Mouse (Mus musculus) regulatory T cell (primary cell): ENCODE data around the gene Slc25a26.

Source experiments
- in situ Hi-C: fragments of 300-600 bp; cut with MboI, MseI; formaldehyde crosslinking; loops from one replicate; pipeline ENCODE4 v1.15.1; 2025; ENCODE audit warnings: high pct_unique_total_duplicates

Gene Slc25a26

DNA sequence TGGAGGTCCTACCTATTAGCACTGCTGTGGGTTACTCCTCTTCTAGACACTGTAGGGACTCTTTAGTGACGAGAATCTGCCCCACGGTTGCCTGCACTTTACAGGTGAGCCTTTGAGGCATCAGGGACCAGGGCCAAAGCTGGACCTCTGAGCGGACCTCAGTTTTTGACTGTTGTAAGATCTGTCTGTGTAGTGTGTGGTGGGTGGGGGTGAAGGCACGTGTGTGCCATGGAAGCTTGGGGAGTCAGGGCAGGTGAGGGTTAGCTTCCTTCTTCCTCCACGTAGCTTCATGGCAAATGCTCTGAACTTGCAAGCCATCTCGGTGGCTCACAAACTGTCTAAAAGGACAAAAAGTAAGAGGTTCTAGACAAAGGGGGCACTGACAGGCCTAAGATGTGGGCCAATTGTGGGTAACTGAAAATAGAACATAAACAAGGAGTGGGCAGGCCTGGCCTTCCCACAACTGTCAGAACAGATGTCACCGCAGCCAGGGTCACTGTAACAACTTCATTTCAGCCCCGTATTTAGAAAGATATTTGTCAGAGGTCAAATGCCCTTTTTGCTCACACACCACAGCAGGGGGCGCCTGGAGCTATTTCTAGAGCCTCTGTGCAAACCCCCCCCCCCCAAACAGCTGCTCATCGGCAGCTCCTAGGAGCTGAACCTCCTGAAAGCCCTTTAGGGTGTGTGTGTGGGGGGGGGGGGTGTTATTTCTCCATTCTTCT lies 96.8 kb downstream of the Slc25a26 start:
- in situ Hi-C loops, result loop anchor here (5.0 kb wide), 1 partner anchor 75 kb away; no protein-coding TSS in a partner anchor

DNA sequence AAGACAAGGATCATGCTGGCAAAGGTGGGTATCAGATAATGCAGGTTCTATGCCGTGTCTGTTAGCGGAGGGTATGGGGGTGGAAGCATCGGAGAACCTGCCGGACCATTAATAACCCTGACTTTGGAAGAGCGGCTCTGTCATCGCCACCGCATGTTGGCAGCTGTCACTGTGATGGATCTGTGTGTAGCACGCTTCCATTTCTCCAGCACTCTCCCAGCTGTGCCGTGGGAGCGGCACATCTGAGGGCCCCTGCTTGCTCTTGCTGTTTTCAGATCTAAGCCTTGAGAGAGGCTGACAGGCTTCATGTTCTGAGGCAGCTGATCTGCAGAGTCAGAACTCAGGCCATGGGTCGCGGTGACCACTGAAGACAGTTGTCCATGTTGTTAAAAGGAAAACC lies 98.3 kb downstream of the Slc25a26 start:
- in situ Hi-C loops, result loop anchor here (5.0 kb wide), 1 partner anchor 76 kb away; no protein-coding TSS in a partner anchor

DNA sequence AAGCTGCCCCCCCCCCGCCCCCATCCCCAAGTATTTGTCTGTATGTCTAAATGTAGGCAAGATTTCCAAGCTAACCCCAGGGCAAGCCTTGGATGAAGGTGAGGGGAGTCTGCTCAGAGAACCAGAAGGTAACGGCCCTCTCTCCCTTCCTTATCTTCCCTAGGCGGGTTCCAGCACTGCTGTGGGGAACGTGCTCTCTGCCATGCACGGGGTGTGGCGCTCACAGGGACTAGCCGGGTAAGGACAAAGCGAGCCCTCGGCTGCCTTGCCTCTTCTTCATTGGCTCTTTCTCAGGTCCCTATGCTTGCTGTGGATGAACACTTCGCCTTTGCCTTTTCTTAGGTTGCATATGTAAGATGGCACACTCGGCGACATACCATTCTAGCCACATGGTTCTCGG lies 98.9 kb downstream of the Slc25a26 start:
- in situ Hi-C loops, result loop anchor here (5.0 kb wide), 1 partner anchor 77 kb away; no protein-coding TSS in a partner anchor

DNA sequence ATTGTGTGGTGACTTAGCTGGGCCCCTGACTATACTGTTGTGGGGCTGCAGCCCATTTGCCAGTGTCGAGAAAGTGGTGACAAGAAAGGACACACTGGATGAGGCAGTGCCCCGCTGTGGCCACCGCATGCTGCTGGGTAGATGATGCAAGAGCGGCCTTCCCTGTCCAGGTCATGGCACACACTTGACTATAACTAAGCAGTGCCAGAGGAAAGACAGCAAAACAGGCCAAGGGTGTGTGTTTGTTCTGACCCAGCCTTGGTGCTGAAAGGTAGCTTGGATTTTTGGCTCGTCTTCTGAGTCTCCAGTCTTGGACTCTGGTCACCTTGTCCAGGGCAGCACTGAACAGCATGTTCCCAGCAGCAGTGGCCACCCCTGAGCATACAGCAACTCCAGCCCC lies 101.0 kb downstream of the Slc25a26 start:
- in situ Hi-C loops, result no loop called here

DNA sequence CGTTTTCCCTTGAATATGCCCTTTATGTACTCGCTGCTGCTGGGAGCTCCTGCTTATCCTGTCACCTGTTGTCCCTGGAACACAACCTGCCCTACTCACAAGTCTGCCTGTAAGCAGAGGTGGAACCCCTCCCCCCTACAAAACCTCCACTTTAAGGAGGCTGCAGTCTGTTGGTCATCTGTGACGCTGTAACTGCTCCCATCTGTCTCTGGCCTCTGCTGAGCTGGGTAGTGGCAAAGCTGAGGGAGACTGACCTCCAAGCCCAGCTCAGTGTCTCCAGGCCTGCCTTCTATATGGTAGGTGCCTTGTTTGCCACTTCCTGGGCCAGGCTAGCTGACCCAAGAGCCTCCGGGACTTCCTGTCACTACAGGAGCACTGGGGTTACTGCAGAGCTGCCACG lies 101.7 kb downstream of the Slc25a26 start:
- in situ Hi-C loops, result no loop called here

DNA sequence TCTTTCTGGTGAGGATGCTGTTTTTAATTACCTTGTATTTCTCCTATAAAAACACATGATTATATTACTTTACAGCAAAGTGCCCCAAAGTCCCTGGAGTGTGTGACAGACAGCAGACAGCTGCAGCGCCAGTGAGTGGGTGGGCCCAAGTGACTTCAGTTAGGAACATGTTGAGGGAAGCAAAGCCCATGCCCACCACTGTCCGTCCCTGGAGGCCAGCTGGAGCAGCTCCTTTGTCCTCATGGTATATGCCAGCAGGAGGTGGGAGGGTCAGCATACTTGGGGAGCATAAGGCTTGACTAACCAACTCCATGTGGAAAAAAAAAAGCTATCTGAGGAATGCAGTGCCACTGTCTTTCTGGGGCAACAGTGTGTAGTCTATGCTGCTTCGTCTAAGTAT lies 103.9 kb downstream of the Slc25a26 start:
- in situ Hi-C loops, result no loop called here

DNA sequence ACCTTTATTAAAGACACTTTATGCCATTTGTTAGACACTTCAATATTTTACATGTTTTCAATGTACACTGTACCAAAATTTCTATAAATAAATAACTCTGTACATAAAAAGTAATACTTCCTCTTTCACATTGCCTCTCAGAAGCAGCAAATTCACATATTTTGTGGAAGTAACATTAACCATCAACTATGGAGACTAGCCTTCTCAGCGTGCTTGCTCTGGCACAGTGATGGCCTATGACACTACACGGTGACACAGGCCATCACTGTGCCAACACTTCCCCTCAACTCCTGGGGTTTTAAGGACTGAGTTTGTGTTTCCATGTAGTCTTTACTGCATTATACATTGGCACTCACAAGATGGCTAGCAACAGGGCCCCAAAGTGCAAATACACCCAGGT lies 104.4 kb downstream of the Slc25a26 start:
- in situ Hi-C loops, result no loop called here

DNA sequence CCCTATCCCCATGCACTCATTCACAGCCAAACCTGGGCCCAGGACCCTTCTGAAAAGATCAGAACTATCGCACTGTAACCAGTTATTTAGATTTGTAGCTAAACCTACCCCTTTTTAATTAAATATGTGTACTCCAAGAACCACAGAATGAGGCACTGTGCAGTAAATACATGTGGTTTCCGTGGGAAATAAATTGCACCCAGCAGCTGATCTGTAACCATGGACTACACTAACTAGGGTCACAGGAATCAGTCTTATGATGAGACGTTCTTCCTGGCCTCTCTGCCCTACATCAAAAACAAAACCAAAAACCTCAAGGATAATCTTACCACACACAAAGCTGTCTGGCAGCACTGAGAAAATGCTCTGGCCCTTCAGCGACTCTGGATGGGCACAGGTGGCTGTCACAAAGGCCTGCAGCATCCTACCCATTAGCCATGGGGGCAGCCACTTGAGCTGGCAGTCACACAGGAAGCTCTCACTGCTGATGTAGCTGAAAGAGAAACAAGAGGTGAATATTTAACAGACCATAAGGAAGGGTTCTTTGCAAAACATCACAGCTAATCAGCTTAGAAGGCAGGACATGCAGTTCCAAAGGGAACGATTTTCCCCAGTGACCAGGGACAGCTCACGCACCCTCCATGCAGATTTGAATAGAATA lies 113.2 kb downstream of the Slc25a26 start:
- in situ Hi-C loops, result loop anchor here (5.0 kb wide), 1 partner anchor 349 kb away; no protein-coding TSS in a partner anchor

DNA sequence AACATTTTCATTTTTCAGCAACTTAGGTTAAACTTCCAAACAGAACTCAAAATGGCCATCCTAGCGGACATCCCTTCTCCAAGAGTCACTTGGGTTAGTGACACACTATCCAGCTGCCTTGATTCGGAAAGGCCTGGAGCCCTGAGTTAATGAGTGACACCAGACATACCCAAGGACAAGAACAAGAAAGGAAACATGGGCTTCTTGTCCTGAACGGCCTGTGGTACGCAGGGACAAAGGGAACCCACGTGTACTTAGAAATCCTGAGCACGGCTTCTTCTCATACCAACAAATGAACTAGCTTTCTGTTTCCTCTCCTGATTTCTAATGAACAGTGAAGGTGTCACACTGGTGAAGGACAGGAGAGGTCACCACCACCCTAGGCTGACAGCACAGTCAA lies 114.2 kb downstream of the Slc25a26 start:
- in situ Hi-C loops, result loop anchor here (5.0 kb wide), 1 partner anchor 348 kb away; no protein-coding TSS in a partner anchor

DNA sequence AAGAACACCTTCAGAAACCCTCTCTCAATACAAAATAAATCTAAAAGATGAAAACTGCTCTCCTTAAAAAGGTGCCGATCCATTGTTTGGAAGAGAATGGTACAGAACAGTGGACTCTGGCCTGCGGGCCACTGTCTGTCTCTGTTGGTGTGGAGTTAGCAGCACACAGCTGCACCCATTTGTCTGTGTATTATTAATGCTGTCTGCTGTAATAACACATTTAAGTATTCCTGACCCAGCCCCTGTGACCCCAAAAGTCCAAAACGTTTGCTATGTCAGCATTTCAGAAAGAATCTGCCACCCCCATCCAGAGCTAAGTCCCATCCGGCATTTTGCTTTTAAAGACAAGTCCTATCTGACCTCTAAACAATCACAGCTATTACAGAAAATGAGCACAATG lies 115.8 kb downstream of the Slc25a26 start:
- in situ Hi-C loops, result loop anchor here (5.0 kb wide), 1 partner anchor 156 kb away; no protein-coding TSS in a partner anchor

DNA sequence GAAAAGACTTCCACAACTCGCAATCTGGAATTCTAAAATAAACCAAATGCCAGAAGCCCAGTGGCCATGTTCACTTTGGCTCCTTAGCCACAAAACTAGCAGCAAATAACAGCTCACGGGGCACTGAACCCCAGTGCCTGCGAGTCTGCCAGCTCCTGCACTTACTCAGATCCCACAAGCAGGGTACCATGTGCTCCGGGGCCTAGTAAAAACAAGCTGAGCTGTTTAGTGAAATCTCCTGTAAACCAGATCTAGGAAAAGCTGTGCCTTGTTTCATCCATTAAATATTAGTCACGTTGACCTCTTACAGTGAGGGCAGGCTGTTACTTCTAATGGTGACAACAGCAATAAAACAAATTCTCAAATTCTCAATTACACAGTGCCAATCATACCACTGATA lies 118.5 kb downstream of the Slc25a26 start:
- in situ Hi-C loops, result loop anchor here (5.0 kb wide), 1 partner anchor 154 kb away; no protein-coding TSS in a partner anchor

DNA sequence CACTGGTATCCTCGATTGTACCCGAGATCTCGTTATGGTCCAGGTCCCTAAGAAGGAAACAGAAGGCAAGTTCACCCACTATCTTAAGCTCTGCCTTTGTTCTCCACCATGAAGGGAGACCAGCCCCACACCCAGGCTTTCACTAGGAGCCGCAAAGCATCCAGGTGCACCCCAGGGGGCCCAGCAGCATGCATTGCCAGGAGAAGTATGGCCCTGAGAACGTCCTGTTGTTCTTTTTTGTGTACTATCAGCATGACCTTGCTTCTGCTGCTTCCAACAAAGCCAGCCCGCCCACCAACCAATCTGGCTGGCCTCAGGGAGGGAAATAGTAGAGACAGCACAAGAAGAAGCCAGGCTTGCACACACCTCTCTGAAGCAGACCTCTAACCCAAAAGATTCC lies 120.2 kb downstream of the Slc25a26 start:
- in situ Hi-C loops, result no loop called here

DNA sequence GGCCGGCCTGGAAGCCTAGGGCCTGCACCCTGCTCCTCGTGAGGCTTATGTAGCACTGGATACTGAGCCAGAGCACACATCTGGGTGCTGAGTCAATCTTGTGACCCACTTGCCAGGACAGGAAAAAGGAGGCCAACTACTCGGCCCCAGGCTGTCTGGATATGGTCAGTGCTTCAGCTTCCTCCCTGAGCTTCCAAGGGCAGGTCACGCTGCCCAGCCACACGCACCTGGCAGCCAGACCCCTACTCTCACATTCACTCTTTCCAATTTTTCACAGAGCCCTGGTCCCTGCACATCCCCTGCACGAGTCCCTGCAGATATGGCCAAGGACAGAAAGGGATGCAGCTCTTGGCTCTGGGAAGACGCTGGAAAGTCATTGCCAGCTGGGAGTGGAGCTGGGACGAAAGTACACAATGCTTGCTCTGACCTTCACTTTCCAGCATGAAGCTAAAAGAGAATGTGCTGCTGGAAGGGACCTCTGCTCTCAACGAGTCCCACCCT lies 120.7 kb downstream of the Slc25a26 start:
- in situ Hi-C loops, result no loop called here

DNA sequence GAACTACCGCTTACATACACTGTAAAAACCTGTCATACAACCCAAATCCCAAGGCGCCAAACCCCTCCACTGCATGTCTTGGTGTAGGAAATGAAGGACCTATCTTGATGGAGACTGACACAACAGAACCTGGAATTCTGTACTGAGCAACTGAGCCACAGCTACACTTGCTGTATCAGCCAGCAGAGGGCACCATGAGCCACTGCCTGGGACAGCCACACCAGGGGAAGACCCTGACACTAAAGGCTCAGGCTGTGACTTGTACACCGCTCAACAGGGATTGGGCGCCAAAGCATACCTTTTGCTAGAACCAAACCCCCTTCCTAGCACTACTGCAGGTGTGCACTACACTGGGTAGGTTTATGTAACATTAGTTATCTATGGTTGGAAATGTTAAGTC lies 122.9 kb downstream of the Slc25a26 start:
- in situ Hi-C loops, result no loop called here

DNA sequence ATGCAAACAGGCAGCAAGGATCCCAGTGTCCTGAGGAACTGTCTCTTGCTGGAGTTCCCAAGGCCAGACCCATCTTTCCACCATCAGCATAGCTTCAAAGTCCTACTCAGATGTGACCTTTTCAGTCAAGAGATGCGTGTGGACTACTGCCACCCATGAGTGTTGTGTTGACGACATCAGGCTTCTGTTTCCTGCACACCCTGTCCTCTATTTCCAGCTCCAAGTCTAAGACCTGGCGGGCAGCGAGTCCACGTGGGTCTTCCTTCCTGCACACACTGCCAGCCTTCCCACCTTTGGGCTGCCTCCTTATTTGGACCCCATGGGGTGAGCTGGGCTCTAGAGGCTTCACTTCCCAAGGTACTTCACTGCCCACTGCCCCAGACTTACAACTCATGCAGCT lies 124.4 kb downstream of the Slc25a26 start:
- in situ Hi-C loops, result no loop called here

DNA sequence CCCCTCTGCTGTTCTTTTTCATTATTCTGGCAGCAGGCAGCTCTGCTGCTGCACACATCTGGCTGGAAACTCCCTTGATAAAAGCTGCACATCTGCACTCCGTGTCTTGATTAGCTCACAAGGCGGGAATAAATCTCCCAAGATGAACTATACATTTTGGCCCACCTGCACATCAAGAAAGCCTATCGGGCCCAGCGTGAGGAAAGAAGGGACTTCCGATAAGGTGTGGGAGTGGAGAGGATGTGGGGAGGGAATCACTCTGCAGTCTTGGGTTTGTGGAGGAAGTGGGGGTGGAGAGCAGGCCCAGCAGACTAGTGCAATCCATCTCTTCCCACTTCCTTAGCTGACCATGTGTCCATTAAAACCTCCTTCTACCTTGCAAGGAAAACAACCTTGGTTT lies 125.8 kb downstream of the Slc25a26 start:
- in situ Hi-C loops, result no loop called here

DNA sequence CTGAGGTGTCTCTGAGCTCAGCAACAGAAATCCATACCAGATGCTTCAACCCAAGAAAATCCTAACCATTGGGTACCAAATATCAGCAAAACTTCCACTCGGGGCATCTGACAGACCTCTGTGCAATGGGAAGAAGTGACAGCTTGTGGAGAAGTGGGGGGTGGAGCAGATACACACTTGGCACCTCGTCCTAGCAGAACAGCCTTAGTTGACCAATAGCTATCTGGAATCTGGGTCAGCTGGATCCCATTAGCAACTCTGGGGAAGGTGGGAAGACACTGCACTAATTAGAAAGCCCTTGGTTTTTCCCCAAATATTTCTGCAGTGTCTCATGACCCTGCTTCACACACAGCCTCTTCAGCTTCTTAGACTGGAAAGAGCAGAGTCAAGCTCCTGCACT lies 126.7 kb downstream of the Slc25a26 start:
- in situ Hi-C loops, result no loop called here

DNA sequence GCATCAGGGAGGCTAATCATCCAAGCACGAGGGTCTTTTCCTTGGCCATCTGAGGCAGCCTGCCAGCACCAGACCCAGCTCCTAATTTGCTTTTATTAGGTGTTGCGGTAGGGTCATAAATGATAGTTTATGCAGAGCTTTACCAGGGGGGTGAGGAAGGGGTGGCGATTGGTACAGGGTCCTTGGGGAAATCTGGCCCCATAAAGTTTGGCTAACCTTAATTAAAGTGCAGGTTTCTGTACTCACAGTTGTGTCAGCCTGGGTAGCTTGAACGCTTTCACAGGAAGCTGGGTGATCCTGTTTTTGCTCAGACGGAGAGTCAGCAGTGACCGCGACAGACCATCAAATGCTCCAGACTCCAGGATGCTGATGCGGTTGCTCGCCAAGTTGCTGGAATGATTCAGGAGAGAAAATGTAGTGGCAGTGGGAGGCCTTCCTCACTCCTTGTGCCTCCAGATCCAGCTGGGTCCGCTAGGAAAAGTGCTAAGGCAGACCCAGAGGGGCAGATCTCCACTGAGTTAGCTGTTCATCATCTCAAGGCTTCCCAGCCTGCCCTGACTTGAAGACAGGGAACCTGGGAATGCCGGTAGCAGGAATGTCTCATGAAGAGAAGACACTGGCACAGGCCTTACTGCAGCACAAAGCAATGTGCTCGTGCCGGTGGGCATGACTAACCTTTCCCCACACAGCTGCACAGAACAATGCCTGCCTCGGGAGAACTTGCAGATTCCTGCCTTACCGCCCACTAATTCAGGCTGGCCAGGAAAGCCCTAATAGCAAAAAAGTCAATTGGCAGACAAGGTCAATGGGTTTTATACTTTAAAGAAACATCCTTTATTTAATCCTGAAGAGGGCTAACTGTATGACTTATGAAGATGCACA lies 127.8 kb downstream of the Slc25a26 start:
- in situ Hi-C loops, result no loop called here

DNA sequence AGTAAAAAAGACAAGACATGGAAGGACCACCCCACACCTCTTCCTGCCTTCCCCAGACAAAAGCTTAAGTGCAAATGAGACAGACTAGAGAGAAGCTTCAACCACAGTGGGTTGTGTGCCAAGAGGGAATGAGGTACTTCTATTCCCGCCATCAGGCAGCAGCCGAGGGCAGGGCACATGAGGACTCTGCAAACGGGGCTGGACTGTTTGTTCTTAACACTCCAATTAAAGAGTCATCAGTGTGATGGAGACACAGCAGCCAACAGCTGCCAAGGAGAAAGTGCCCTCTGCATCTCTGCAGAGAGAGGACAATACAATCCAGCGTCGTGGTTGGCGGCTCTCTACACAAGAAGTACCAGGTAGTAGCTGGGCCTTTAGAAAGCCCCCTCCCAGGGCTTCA lies 128.7 kb downstream of the Slc25a26 start:
- in situ Hi-C loops, result no loop called here

DNA sequence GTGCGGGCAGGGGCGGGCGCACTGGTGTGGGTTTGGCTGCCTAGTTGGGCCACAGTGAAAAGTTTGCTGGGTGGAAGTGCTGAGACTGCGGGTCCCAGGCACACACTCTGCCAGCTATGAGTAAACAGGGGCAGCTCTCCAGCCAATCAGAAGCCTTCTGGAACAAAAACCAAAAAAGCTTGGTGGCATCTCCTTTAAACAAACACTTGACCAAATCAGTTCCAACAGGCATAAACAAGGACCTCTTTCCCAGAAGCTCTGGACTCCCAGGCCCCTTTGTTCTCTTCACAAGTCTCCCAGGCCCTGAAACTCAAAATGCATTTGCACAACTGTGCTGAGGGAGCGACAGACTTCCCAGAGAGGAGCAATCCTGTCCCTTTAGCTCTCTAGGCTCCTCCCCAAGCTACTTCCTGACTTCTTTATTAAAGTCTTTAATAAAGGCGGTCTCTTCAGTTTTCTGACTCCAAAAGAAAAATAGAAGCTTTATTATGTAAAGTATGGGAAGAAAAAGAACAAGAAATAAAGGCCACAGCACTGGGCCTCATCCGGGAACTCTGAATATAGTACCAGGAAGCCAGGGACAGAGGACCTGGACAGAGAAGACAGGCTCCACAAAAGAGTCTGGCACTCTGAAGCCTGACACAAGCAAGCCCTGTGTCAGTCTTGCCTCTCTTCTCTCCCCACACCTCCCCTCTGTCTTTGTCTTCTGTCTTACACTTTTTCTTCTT lies 131.1 kb downstream of the Slc25a26 start:
- in situ Hi-C loops, result loop anchor here (10.0 kb wide), 1 partner anchor 54 kb away; no protein-coding TSS in a partner anchor

DNA sequence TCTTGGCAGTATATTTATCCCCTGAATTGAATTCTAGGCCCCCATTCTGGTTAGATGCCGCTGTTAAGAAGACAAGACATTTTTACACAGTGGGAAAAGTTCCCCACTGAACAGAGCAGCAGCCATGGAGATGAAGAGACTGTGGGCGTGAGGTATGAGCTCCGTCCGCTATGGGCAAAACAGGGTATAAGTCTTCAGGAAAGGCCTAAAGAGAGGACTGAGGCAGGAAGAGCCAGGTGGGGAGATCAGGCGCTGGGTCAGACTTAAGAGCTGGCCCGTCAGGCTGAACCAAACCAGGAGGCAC lies 131.6 kb downstream of the Slc25a26 start:
- in situ Hi-C loops, result loop anchor here (10.0 kb wide), 1 partner anchor 53 kb away; no protein-coding TSS in a partner anchor
